Mouse (Mus musculus) testis, adult 2 months (tissue): ENCODE results near the gene Tpgs1.

Source experiments
- CTCF ChIP-seq: fragments of 200-500 bp; IDR thresholded peaks from 2 replicates; pipeline ENCODE4 v1.5.1; 2012; ENCODE audit warnings: low read depth, mild to moderate bottlenecking, inconsistent platforms, low read length, moderate library complexity; ENCODE audit not compliant: control insufficient read depth, insufficient read depth, insufficient replicate concordance
- POLR2A ChIP-seq: fragments of 200-500 bp; IDR thresholded peaks from 2 replicates; pipeline ENCODE4 v1.6.1; 2012; ENCODE audit warnings: low read depth, mild to moderate bottlenecking, inconsistent platforms, low read length, moderate library complexity; ENCODE audit not compliant: control insufficient read depth

- TF ChIP-seq CTCF (no peak), POLR2A (no peak)
These were observed 23.5 kb upstream of the Tpgs1 start, which contains the start of gene Odf3l2 for GRCm38 (mm10) chr10:79645711-79646110.
